Mouse (Mus musculus): ENCODE results near the gene Afap1. TPM values are rescaled to one million over a fixed set of nuclear protein-coding genes. Genes with fewer than 3 reads are reported as not detected.

The Afap1 gene
- polyA plus RNA-seq, 2 experiments: 19.5 to 20.4 TPM

DNA sequence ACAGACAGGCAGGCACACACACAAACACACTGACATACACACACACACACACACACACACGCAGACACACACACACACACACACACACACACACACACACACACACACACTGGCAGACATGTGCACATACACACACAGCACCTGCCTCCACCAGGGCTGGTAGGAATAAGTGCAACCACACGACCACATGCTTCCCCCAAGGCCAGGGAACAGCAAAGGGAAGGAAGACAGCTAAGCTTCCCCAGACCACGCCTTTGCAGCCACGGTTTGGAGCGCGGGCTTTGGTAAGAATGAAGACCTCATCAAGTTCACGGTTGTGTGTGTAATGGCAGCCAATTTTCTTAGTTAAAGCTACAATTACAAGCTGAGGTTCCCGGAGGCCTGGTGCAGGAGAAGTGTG lies 67.0 kb downstream of the Afap1 start:
- peaks cover 80% of the 10 kb centered on the region for H3K36me3 ChIP-seq (ENCODE audit: control insufficient read depth, insufficient read depth, low read length)
- ATAC-seq (ENCODE audit: low FRiP score, low read depth): no peak

DNA sequence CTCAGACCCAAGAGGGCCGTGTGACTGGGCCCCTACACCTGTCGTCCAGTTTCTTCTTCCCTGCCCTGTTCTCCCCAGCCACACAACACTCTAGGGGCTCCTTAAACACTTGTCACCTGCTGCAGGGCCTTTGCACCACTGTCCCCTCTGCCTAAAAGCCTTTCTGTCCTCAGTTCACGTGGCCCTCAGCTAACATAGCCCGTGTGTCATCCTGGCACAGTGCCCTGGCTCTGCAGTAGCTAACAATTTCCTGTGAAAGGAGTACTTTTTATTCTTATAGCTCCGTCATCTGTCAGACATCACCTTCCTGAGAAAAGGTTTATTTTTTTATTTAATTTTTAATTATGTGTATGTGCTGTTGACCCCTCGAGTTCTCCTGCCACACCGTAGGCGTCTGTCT lies 68.2 kb downstream of the Afap1 start:
- H3K27ac ChIP-seq (replicated peaks; ENCODE audit: low read depth, low read length): no peak overlapping the region

More for the DNA sequence above, 67.0 kb downstream of the Afap1 start:
- H3K4me1 ChIP-seq (ENCODE audit: control insufficient read depth, insufficient read depth, low read length): no peaks in the 10 kb centered on the region; the same call in 1 of the 2 replicates
- DNase-seq (ENCODE audit: low spot score): no peak
- WGBS: 85% methylated on average over 8 of the region's 8 CpGs
- H3K4me2 ChIP-seq (replicated peaks; ENCODE audit: low read depth, low read length, severe bottlenecking): no peak overlapping the region
- H3K27ac ChIP-seq (replicated peaks; ENCODE audit: low read depth, low read length): no peak overlapping the region
- no peak overlapping the region for H3K4me3 ChIP-seq (replicated peaks; ENCODE audit: low read length)
- H3K9me3 ChIP-seq (ENCODE audit: control insufficient read depth, low read length): no peaks in the 10 kb centered on the region
- no peaks in the 10 kb centered on the region for H3K27me3 ChIP-seq (ENCODE audit: control insufficient read depth, insufficient read depth, low read length)
- TF ChIP-seq POLR2A (IDR thresholded peaks at IDR 0.05; ENCODE audit: borderline replicate concordance, extremely low read depth, insufficient read depth, insufficient read length): no peak
- no peak overlapping the region for H3K9ac ChIP-seq (ENCODE audit: low read depth, low read length, severe bottlenecking)

DNA sequence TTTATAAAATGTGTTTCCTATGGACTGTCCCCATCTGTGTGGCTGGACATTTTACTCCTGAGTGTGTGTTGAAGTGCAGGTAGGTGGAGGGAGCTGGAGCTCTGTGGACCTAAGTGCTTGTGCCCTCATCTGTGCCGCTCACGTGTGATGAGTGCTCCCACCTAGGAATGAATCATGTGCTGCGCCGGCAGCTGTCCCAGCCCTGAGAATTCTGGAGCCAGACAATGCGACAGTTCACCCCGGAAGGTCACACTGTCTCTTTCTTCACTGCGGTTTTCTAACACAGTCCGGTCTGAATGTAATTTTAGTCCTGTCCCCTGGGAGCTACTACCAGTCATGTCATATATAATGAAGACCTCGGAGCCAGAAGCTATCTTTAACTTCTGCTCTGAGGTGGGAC lies 70.5 kb downstream of the Afap1 start:
- WGBS: 89% methylated on average over 9 of the region's 9 CpGs

More for the DNA sequence above, 68.2 kb downstream of the Afap1 start:
- no peaks in the 10 kb centered on the region for H3K27me3 ChIP-seq (ENCODE audit: control insufficient read depth, insufficient read depth, low read length)
- H3K4me3 ChIP-seq (replicated peaks; ENCODE audit: low read length): no peak overlapping the region
- H3K4me2 ChIP-seq (replicated peaks; ENCODE audit: low read depth, low read length, severe bottlenecking): no peak overlapping the region
- no peaks in the 10 kb centered on the region; the same call in 1 of the 2 replicates for H3K4me1 ChIP-seq (ENCODE audit: control insufficient read depth, insufficient read depth, low read length)
- no peak for TF ChIP-seq POLR2A (IDR thresholded peaks at IDR 0.05; ENCODE audit: borderline replicate concordance, extremely low read depth, insufficient read depth, insufficient read length)
- WGBS: 68% methylated on average over 8 of the region's 8 CpGs
- ATAC-seq (ENCODE audit: low FRiP score, low read depth) (no peak), DNase-seq (ENCODE audit: low spot score) (no peak)
- H3K9me3 ChIP-seq (ENCODE audit: control insufficient read depth, low read length): no peaks in the 10 kb centered on the region
- H3K36me3 ChIP-seq (ENCODE audit: control insufficient read depth, insufficient read depth, low read length): peaks cover 80% of the 10 kb centered on the region
- H3K9ac ChIP-seq (ENCODE audit: low read depth, low read length, severe bottlenecking): no peak overlapping the region

DNA sequence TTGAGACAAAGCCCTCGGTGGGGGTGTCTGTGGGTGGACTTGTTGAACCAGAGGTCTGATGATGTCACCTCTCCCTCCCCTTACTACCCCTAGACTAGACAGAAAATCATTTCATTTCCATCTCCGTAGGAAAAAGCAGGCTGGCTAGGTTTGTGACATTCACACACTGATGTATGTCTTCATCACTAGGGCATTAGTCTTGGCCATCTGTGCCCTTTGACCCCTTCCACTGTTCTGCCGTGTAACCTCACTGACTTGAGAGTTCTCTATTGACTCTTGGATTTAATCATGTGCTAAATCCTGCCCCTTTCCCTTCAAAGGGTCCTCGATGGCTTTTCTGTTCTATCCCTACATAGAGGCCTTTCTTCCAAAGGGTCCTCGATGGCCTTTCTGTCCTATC lies 71.9 kb downstream of the Afap1 start:
- peaks cover 88% of the 10 kb centered on the region for H3K36me3 ChIP-seq (ENCODE audit: control insufficient read depth, insufficient read depth, low read length)
- no peaks in the 10 kb centered on the region for H3K27me3 ChIP-seq (ENCODE audit: control insufficient read depth, insufficient read depth, low read length)
- ATAC-seq (ENCODE audit: low FRiP score, low read depth): no peak
- H3K4me1 ChIP-seq (ENCODE audit: control insufficient read depth, insufficient read depth, low read length): no peaks in the 10 kb centered on the region; the same call in 1 of the 2 replicates
- WGBS: 54% methylated on average over 5 of the region's 5 CpGs
- no peak overlapping the region for H3K4me3 ChIP-seq (replicated peaks; ENCODE audit: low read length)
- no peaks in the 10 kb centered on the region for H3K9me3 ChIP-seq (ENCODE audit: control insufficient read depth, low read length)
- no peak for TF ChIP-seq POLR2A (IDR thresholded peaks at IDR 0.05; ENCODE audit: borderline replicate concordance, extremely low read depth, insufficient read depth, insufficient read length)
- DNase-seq (ENCODE audit: low spot score): no peak
- H3K27ac ChIP-seq (replicated peaks; ENCODE audit: low read depth, low read length): no peak overlapping the region
- no peak overlapping the region for H3K9ac ChIP-seq (ENCODE audit: low read depth, low read length, severe bottlenecking)
- H3K4me2 ChIP-seq (replicated peaks; ENCODE audit: low read depth, low read length, severe bottlenecking): no peak overlapping the region

More for the DNA sequence above, 70.5 kb downstream of the Afap1 start:
- Histone ChIP-seq H3K27me3 (ENCODE audit: control insufficient read depth, insufficient read depth, low read length) (no peaks in the 10 kb centered on the region), H3K4me2 (replicated peaks; ENCODE audit: low read depth, low read length, severe bottlenecking) (no peak overlapping the region), H3K4me3 (replicated peaks; ENCODE audit: low read length) (no peak overlapping the region), H3K36me3 (ENCODE audit: control insufficient read depth, insufficient read depth, low read length) (peaks cover 79% of the 10 kb centered on the region), H3K9me3 (ENCODE audit: control insufficient read depth, low read length) (no peaks in the 10 kb centered on the region), H3K4me1 (ENCODE audit: control insufficient read depth, insufficient read depth, low read length) (no peaks in the 10 kb centered on the region; the same call in 1 of the 2 replicates), H3K9ac (ENCODE audit: low read depth, low read length, severe bottlenecking) (no peak overlapping the region), H3K27ac (replicated peaks; ENCODE audit: low read depth, low read length) (no peak overlapping the region)
- no peak for TF ChIP-seq POLR2A (IDR thresholded peaks at IDR 0.05; ENCODE audit: borderline replicate concordance, extremely low read depth, insufficient read depth, insufficient read length)
- DNase-seq (ENCODE audit: low spot score): no peak
- ATAC-seq (ENCODE audit: low FRiP score, low read depth): 0 out of 2 replicates have a peak, but pooled peaks have one; percentile 38

DNA sequence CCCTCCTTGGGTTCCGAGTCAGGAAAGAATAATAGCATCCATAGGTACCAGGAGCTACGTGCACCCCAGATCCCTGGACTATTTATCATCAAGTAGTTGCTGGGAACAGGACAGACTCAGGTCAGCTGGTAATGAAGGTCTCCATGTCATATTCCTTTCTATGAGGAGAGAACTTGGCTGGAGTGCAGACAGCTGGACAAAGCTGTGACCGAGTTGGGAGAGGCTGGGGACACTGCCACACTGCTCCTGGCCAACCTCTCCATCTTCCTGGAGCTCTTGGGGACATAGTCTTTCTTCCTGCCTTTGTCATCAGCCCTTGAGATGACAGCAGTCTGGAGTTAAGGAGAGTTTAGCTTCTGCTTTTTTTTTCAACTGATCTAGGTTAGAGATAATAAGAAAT lies 76.7 kb downstream of the Afap1 start:
- peaks cover 72% of the 10 kb centered on the region for H3K36me3 ChIP-seq (ENCODE audit: control insufficient read depth, insufficient read depth, low read length)
- WGBS: 88% methylated on average over 3 of the region's 3 CpGs

More for the DNA sequence above, 76.7 kb downstream of the Afap1 start:
- Histone ChIP-seq H3K27me3 (ENCODE audit: control insufficient read depth, insufficient read depth, low read length) (no peaks in the 10 kb centered on the region), H3K4me3 (replicated peaks; ENCODE audit: low read length) (no peak overlapping the region), H3K9ac (ENCODE audit: low read depth, low read length, severe bottlenecking) (no peak overlapping the region), H3K9me3 (ENCODE audit: control insufficient read depth, low read length) (no peaks in the 10 kb centered on the region), H3K4me2 (replicated peaks; ENCODE audit: low read depth, low read length, severe bottlenecking) (no peak overlapping the region), H3K4me1 (ENCODE audit: control insufficient read depth, insufficient read depth, low read length) (peaks cover 11% of the 10 kb centered on the region), H3K27ac (replicated peaks; ENCODE audit: low read depth, low read length) (no peak overlapping the region)
- ATAC-seq (ENCODE audit: low FRiP score, low read depth) (no peak), DNase-seq (ENCODE audit: low spot score) (no peak)
- TF ChIP-seq POLR2A (IDR thresholded peaks at IDR 0.05; ENCODE audit: borderline replicate concordance, extremely low read depth, insufficient read depth, insufficient read length): no peak
